Mouse (Mus musculus): Measurements from ENCODE around the gene Gabbr1. TPM values are rescaled to one million over a fixed set of nuclear protein-coding genes. Genes with fewer than 3 reads are reported as not detected.
A peak's percentile ranks its signal among the peaks of the same experiment; 100 is the strongest.

Gene Gabbr1
- total RNA-seq (2014; rRNA removed) (353 and 416 TPM in 2 replicates), polyA plus RNA-seq (2015; fragmentation: Nextera tagmentation; extraction: Ambion mirVana) (58.1 and 80.1 TPM in 2 replicates)

DNA sequence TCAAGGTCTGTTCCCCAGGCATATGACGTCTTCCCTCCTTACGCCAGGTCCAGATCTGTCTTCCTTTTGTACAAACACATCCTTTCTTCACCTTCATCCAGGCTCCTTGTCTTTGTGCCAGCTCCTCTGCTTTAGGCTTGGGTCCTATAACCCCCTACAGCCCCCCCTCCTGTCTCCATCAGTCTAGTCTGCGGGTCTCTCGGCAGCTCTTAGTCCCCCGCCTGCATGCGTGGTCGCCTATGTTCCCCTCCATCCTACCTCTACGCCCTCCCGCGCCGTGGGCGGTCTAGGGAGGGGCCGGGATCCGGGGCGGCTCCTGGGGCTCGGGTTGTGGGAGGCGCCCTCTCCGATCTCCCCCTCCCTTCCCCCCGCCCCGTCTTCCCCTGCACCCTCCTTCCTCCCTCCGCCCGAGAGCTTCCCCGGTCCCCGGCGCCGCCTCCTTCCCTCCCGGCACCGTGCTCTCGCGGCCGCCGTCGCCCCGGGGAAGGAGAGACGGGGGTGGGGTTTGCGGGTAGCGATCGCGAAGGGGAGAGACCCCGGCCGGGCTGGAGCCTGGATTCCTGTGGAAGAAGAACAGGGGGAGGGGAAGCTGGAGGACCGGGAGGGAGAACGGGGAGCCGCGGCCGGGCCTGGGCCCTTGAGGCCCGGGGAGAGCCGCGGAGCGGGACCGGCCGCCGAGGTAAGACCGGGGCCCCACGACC, at the start of gene Gabbr1:
Gene Gabbr1, plus strand, starts transcription at position 356 of the 701 bp plus-strand sequence.
- peak within 1 kb of the TSS; percentile 94 for H3K27ac ChIP-seq (ENCODE audit: low read depth, low read length)
- peak within 1 kb of the TSS; percentile 98 for H3K9ac ChIP-seq
- peak within 1 kb of the TSS; percentile 95 for H3K4me3 ChIP-seq (ENCODE audit: low read depth, low read length)
- H3K4me2 ChIP-seq (ENCODE audit: low read depth) = peak within 1 kb of the TSS; percentile 84
- DNase-seq (peak; percentile 90), ATAC-seq (peak; percentile 81)
- H3K27me3 ChIP-seq (ENCODE audit: insufficient read depth, low read length) = no peaks in the 10 kb centered on the region
- no peaks in the 10 kb centered on the region for H3K36me3 ChIP-seq (ENCODE audit: insufficient read depth)
- 0 out of 2 replicates have a peak, but pooled peaks cover 4% of the 10 kb centered on the region for H3K4me1 ChIP-seq (ENCODE audit: insufficient read depth)
- H3K9me3 ChIP-seq (ENCODE audit: low read length) = no peaks in the 10 kb centered on the region
- TF ChIP-seq CTCF (IDR thresholded peaks at IDR 0.05; ENCODE audit: low read depth) = 0 out of 2 replicates have a peak, but pooled peaks have one; percentile 6
- 1% methylated on average over 48 of the region's 55 CpGs for WGBS

DNA sequence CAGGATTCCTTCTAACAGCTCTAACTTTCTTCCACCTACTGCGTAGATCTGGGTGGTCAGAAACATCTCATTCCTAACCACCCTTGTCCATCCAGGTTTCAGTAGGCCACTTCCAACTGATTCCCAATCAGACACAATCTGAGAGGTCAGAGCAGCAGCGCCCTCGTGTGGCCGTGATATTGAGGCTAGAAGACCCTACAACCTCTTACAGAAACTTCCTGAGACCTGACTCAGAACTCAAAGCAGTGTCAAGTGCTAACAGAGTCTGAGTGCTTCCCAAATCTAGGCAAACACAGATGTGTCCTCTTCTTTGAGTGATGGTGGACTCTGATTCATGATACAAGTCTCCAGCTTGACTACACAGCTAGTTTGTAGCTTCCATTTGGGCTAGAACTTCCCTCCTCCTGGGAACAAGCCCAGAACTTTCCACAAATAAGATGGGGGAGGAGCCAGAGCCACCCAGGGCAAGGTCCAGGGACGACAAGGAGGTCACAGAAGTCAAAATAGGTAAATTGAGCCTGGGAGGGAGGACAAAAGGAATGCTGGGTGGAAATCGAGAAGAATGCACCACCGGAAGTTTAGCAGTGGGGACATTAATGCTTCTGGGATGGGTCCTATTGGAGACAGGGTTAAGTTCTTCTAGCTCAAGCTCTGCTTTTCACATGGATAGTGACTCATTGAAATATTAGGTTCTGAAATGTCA, 48.6 kb upstream of the Gabbr1 start:
- Histone ChIP-seq H3K9ac (no peak overlapping the region), H3K9me3 (ENCODE audit: low read length) (no peaks in the 10 kb centered on the region), H3K4me3 (ENCODE audit: low read depth, low read length) (no peak overlapping the region), H3K36me3 (ENCODE audit: insufficient read depth) (no peaks in the 10 kb centered on the region), H3K27ac (ENCODE audit: low read depth, low read length) (no peak overlapping the region), H3K27me3 (ENCODE audit: insufficient read depth, low read length) (no peaks in the 10 kb centered on the region; the same call in 1 of the 2 replicates), H3K4me2 (ENCODE audit: low read depth) (no peak overlapping the region), H3K4me1 (ENCODE audit: insufficient read depth) (no peaks in the 10 kb centered on the region)
- TF ChIP-seq CTCF (IDR thresholded peaks at IDR 0.05; ENCODE audit: low read depth) = peak; percentile 78
- 29% methylated on average over 7 of the region's 7 CpGs for WGBS
- ATAC-seq = peak; percentile 59
- DNase-seq = peak; percentile 77

DNA sequence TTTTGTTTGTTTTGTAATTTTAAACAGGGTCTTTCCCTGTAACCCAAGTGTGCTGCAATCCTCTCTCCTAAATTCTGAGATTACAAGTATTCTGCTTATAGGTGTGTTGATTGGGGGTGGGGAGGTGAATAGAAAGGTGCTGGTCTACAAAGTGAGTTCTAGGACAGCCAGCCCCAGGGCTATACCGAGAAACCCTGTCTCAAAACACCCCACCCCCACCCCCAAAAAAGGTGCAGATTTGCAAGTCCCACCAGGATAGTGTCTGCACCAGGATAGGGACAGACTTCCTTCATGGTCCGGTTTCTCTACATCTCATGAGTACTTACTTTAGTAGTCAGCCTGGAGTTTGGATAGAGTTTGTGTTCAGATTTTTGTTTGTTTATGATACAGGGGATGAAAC, 47.3 kb upstream of the Gabbr1 start:
- DNase-seq (no peak), ATAC-seq (no peak)
- H3K4me3 ChIP-seq (ENCODE audit: low read depth, low read length) = no peak overlapping the region
- no peaks in the 10 kb centered on the region for H3K27me3 ChIP-seq (ENCODE audit: insufficient read depth, low read length)
- TF ChIP-seq CTCF (IDR thresholded peaks at IDR 0.05; ENCODE audit: low read depth) = no peak
- no peak overlapping the region for H3K9ac ChIP-seq
- no peak overlapping the region for H3K4me2 ChIP-seq (ENCODE audit: low read depth)
- H3K4me1 ChIP-seq (ENCODE audit: insufficient read depth) = no peaks in the 10 kb centered on the region
- no peaks in the 10 kb centered on the region for H3K36me3 ChIP-seq (ENCODE audit: insufficient read depth)
- no peak overlapping the region for H3K27ac ChIP-seq (ENCODE audit: low read depth, low read length)
- WGBS = 79% methylated on average over 2 of the region's 2 CpGs
- H3K9me3 ChIP-seq (ENCODE audit: low read length) = no peaks in the 10 kb centered on the region

DNA sequence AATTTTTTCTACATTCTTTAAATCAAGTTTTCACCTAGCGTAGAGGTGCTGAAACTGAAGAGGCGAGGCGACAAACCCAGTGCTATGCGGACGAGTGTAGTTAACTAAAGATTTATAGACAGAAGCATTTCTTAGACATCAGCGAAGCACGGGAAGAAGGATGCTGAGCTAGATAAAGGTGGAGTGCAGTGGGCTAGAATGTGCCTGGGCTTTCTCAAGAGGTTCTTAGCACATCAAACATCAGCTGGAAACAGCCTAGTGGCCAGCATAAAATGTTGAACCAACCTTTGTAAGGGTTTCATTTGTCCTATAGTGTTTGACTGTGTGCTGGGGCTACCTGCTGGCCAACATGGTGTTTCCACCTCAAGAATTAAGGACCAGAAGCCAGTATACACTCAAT, 44.9 kb upstream of the Gabbr1 start, which contains the start of gene Zfp57:
Gene Zfp57, plus strand, starts transcription at position 301 of the 400 bp plus-strand sequence.
- WGBS = 93% methylated on average over 7 of the region's 7 CpGs
- DNase-seq (no peak), ATAC-seq (no peak)
- no peak within 1 kb of the TSS for H3K27ac ChIP-seq (ENCODE audit: low read depth, low read length)
- TF ChIP-seq CTCF (IDR thresholded peaks at IDR 0.05; ENCODE audit: low read depth) = no peak
- H3K4me3 ChIP-seq (ENCODE audit: low read depth, low read length) = peak within 1 kb of the TSS; percentile 79; the same call in 1 of the 2 replicates
- H3K4me2 ChIP-seq (ENCODE audit: low read depth) = peak within 1 kb of the TSS; percentile 60
- no peak within 1 kb of the TSS for H3K9ac ChIP-seq
- H3K36me3 ChIP-seq (ENCODE audit: insufficient read depth) = peaks cover 9% of the 10 kb centered on the region
- H3K9me3 ChIP-seq (ENCODE audit: low read length) = no peaks in the 10 kb centered on the region
- peaks cover 7% of the 10 kb centered on the region; the same call in 1 of the 2 replicates for H3K4me1 ChIP-seq (ENCODE audit: insufficient read depth)
- H3K27me3 ChIP-seq (ENCODE audit: insufficient read depth, low read length) = no peaks in the 10 kb centered on the region

DNA sequence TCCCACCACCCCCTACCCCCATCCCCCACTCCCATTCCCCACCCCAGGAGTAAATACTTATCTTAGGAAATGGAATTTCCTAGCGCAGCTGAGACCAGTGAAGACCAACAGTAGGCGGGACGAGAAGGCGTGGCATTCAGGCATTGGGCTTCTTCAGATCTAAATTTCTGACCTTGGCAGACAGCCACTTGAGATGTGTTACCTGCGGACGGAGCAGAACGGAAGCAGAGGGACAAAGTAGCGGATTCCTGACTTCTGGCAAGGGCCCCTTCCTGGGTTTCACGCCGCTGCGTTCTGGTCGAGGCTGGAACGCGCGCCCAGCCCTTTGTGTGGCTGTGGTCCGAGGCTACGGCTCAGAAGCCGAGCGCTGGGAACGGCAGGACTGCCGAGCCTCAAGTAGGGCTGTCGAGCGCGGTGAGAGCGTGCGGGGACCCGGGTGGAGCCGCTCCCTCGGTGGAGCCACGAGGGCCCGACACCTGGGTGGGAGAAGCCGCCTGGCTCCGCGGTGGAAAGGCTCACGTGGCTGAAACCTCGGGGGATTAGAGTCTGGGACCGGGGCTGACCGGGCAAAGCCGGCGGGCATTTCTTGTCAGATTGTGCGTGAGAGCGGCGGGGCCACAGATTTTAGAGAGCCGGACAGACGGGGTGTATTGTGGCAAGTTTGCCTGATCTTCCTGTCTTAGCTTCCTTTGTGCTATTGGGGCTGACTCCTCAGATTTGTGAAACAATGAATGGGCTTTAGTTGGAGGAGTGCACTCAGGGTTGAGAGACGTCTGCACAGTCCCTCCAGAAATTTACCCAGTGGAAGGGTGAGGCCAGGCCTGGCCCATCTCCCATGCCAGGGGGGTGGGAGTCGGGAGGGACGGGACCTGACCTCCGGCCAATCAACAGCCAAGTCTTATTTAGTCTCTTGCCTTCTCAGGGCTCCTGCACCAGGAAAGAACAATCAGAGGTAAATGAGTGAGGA, 43.1 kb upstream of the Gabbr1 start:
- H3K27me3 ChIP-seq (ENCODE audit: insufficient read depth, low read length) = no peaks in the 10 kb centered on the region
- ATAC-seq (peak; percentile 83), DNase-seq (peak; percentile 88)
- H3K9ac ChIP-seq = peak overlapping the region; percentile 92
- peaks cover 26% of the 10 kb centered on the region for H3K36me3 ChIP-seq (ENCODE audit: insufficient read depth)
- peaks cover 7% of the 10 kb centered on the region; the same call in 1 of the 2 replicates for H3K4me1 ChIP-seq (ENCODE audit: insufficient read depth)
- no peaks in the 10 kb centered on the region for H3K9me3 ChIP-seq (ENCODE audit: low read length)
- WGBS = 1% methylated on average over 49 of the region's 49 CpGs
- no peak for TF ChIP-seq CTCF (IDR thresholded peaks at IDR 0.05; ENCODE audit: low read depth)
- peak overlapping the region; percentile 79 for H3K4me3 ChIP-seq (ENCODE audit: low read depth, low read length)
- peak overlapping the region; percentile 97 for H3K27ac ChIP-seq (ENCODE audit: low read depth, low read length)
- H3K4me2 ChIP-seq (ENCODE audit: low read depth) = peak overlapping the region; percentile 60

DNA sequence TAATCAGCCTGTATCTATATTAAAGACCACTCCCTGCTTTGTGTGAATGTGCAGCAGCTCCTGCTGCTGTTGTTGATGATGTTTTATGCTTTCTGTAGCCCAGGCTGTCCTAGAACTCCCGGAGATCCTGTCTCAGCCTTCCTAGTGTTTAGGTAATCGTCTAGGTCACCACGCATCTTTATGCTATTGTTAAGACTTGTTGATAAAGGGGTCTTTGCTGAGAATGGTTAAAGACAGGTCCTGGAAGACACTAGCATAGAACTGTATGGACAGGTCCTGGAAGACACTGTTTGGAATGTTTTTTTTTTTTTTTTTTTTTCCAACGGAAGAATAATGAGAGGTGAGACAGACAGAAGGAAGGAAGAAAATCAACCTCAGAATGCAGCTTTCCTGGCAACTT, 42.4 kb upstream of the Gabbr1 start:
- ATAC-seq = peak; percentile 45
- no peaks in the 10 kb centered on the region for H3K9me3 ChIP-seq (ENCODE audit: low read length)
- TF ChIP-seq CTCF (IDR thresholded peaks at IDR 0.05; ENCODE audit: low read depth) = no peak

More for the DNA sequence above, 42.4 kb upstream of the Gabbr1 start:
- 10% methylated on average over 4 of the region's 4 CpGs for WGBS
- Histone ChIP-seq H3K36me3 (ENCODE audit: insufficient read depth) (peaks cover 33% of the 10 kb centered on the region), H3K27me3 (ENCODE audit: insufficient read depth, low read length) (no peaks in the 10 kb centered on the region), H3K4me1 (ENCODE audit: insufficient read depth) (peaks cover 7% of the 10 kb centered on the region; the same call in 1 of the 2 replicates), H3K27ac (ENCODE audit: low read depth, low read length) (peak overlapping the region; percentile 97), H3K4me2 (ENCODE audit: low read depth) (peak overlapping the region; percentile 60), H3K4me3 (ENCODE audit: low read depth, low read length) (peak overlapping the region; percentile 79), H3K9ac (peak overlapping the region; percentile 92)
- DNase-seq = peak; percentile 67
